9 mouse cellular contexts compared by ENCODE assay signal in genomic region chr3:89647268-89647874, GRCm38 (mm10).
DNase-seq lines count a peak whose midpoint lies in the region; ATAC-seq and TF ChIP-seq lines count a peak whose summit lies in the region.
"Had no signal": no experiment of that assay in that cellular context is flagged by ENCODE, and none has a peak within 500 bp of the region (broad histone marks: within the 10 kb centered on the region; RNA-seq: fewer than 3 reads in every experiment).

No protein-coding gene starts in this region.

- H3K36me3 ChIP-seq in heart, postnatal 0 days (replicated peaks; ENCODE audit: control insufficient read depth, insufficient read depth, low read length), result no peaks in the 10 kb centered on the region
- H3K36me3 ChIP-seq in hindbrain, embryonic 12.5 days, result no peaks in the 10 kb centered on the region
- H3K36me3 ChIP-seq: G1E had no signal

- TF ChIP-seq CTCF in heart, postnatal 0 days (IDR thresholded peaks at IDR 0.05; ENCODE audit: low read depth), result no peak
- TF ChIP-seq CTCF in cortical plate, adult 2 months (IDR thresholded peaks at IDR 0.05; ENCODE audit: extremely low read depth, insufficient read depth, low read length), result no peak

- WGBS in heart, postnatal 0 days, result 64% methylated on average over 6 of the region's 6 CpGs
- WGBS in hindbrain, embryonic 12.5 days, result 19% methylated on average over 6 of the region's 6 CpGs

- DNase-seq in heart, postnatal 0 days (ENCODE audit: low spot score), result no peak
- no peak for DNase-seq in heart, adult 11 months
- peak; percentile 47 for DNase-seq in neural tube, embryonic 10.5 days (ENCODE audit: extremely low spot score, low spot score)
- DNase-seq in ovary, postnatal 14 days (ENCODE audit: low spot score), result no peak
- no peak for DNase-seq in urinary bladder, postnatal 10 days (ENCODE audit: low spot score)
- no peak for DNase-seq in frontal cortex, postnatal 36 days (ENCODE audit: low spot score in 2 of 2)

- no peaks in the 10 kb centered on the region for H3K9me3 ChIP-seq in heart, postnatal 0 days (replicated peaks; ENCODE audit: control insufficient read depth, low read length)
- H3K9me3 ChIP-seq in hindbrain, embryonic 12.5 days (replicated peaks), result no peaks in the 10 kb centered on the region
- H3K9me3 ChIP-seq: G1E had no signal

- H3K9ac ChIP-seq in heart, postnatal 0 days (replicated peaks; ENCODE audit: low read depth, low read length), result no peak overlapping the region
- H3K9ac ChIP-seq in hindbrain, embryonic 12.5 days, result no peak overlapping the region

- peak; percentile 22; the same call in 1 of the 2 replicates for ATAC-seq in heart, postnatal 0 days (ENCODE audit: insufficient read depth, low read depth)
- ATAC-seq in hindbrain, embryonic 12.5 days (ENCODE audit: low FRiP score), result peak; percentile 79

- peaks cover 22% of the 10 kb centered on the region for H3K4me1 ChIP-seq in heart, postnatal 0 days (ENCODE audit: control insufficient read depth, insufficient read depth)
- peaks cover 4% of the 10 kb centered on the region for H3K4me1 ChIP-seq in cortical plate, adult 2 months (ENCODE audit: control insufficient read depth, insufficient read depth, low read length)
- peaks cover 40% of the 10 kb centered on the region for H3K4me1 ChIP-seq in hindbrain, embryonic 12.5 days

- no peak overlapping the region for H3K4me3 ChIP-seq in heart, postnatal 0 days (ENCODE audit: low read depth, low read length)
- no peak overlapping the region for H3K4me3 ChIP-seq in cortical plate, adult 2 months (ENCODE audit: insufficient read depth, low read length)
- H3K4me3 ChIP-seq in hindbrain, embryonic 12.5 days, result no peak overlapping the region

- H3K4me2 ChIP-seq in heart, postnatal 0 days (ENCODE audit: low read depth, low read length), result no peak overlapping the region
- H3K4me2 ChIP-seq in hindbrain, embryonic 12.5 days (replicated peaks), result no peak overlapping the region

- no peak for TF ChIP-seq POLR2A in cortical plate, adult 2 months (IDR thresholded peaks at IDR 0.05; ENCODE audit: extremely low read depth, insufficient read depth, low read length)

- peak overlapping the region; percentile 62 for H3K27ac ChIP-seq in heart, postnatal 0 days (ENCODE audit: low read depth)
- peak overlapping the region; percentile 27; the same call in 1 of the 2 replicates for H3K27ac ChIP-seq in cortical plate, adult 2 months (ENCODE audit: insufficient read depth, low read length)
- peak overlapping the region; percentile 85 for H3K27ac ChIP-seq in hindbrain, embryonic 12.5 days

- no peak for TF ChIP-seq EP300 in heart, postnatal 0 days (IDR thresholded peaks at IDR 0.05; ENCODE audit: low read depth)

- no peaks in the 10 kb centered on the region for H3K27me3 ChIP-seq in heart, postnatal 0 days (ENCODE audit: control insufficient read depth, insufficient read depth, low read length)
- H3K27me3 ChIP-seq in hindbrain, embryonic 12.5 days, result peaks cover 24% of the 10 kb centered on the region; the same call in 1 of the 2 replicates

Comparison
In these comparisons a context has a peak if more than half of its experiments do, and no peak if none do; other contexts are left out.
1. H3K27ac ChIP-seq: peak in every context shown above with its lines; median percentile 85 in hindbrain, embryonic 12.5 days; 62 in heart, postnatal 0 days; 27 in cortical plate, adult 2 months.